Mouse (Mus musculus) limb, embryonic 13.5 days (tissue): ENCODE data around the gene Fndc3b. TPM values are rescaled to one million over a fixed set of nuclear protein-coding genes. Genes with fewer than 3 reads are reported as not detected.

Experiments
- ATAC-seq: fragments of 200-750 bp; cut with Nextera tagmentation; 2 replicates; pipeline ENCODE4 v1.8.0; 2017; ENCODE audit warnings: low read depth, moderate number of reproducible peaks, moderate TSS enrichment; ENCODE audit not compliant: low FRiP score
- H3K27ac ChIP-seq: fragments of 300-500 bp; sonication (generic); 2 replicates; pipeline ENCODE4 v1.5.1; 2015; ENCODE audit warnings: inconsistent platforms, mild to moderate bottlenecking, moderate library complexity
- H3K27me3 ChIP-seq: fragments of 300-500 bp; sonication (generic); 2 replicates; pipeline ENCODE4 v1.6.1; 2015; ENCODE audit warnings: mild to moderate bottlenecking, inconsistent platforms
- H3K36me3 ChIP-seq: fragments of 300-500 bp; sonication (generic); 2 replicates; pipeline ENCODE4 v1.6.1; 2015; ENCODE audit warnings: inconsistent platforms, mild to moderate bottlenecking, moderate library complexity
- H3K4me1 ChIP-seq: fragments of 300-500 bp; sonication (generic); 2 replicates; pipeline ENCODE4 v1.6.1; 2015; ENCODE audit warnings: inconsistent platforms
- H3K4me2 ChIP-seq: fragments of 300-500 bp; sonication (generic); replicated peaks from 2 replicates; pipeline ENCODE4 v1.6.1; 2015; ENCODE audit warnings: inconsistent platforms, mild to moderate bottlenecking, moderate library complexity
- H3K4me3 ChIP-seq: fragments of 300-500 bp; sonication (generic); 2 replicates; pipeline ENCODE4 v1.5.1; 2015; ENCODE audit warnings: moderate library complexity, mild to moderate bottlenecking, inconsistent platforms
- H3K9ac ChIP-seq: fragments of 300-500 bp; sonication (generic); 2 replicates; pipeline ENCODE4 v1.6.1; 2015; ENCODE audit warnings: mild to moderate bottlenecking, inconsistent platforms
- H3K9me3 ChIP-seq: fragments of 300-500 bp; sonication (generic); 2 replicates; pipeline ENCODE4 v1.6.1; 2016; ENCODE audit warnings: inconsistent platforms
- WGBS: fragments of 180-500 bp; shearing (Covaris S2); methylation state at CpG from one replicate; pipeline ENCODE4 v1.1.7; 2015; 5-methylcytosine and 5-hydroxymethylcytosine counted together
- polyA plus RNA-seq: library from polyadenylated mRNA; unstranded; fragments of >200 nt; fragmentation: Nextera tagmentation; extraction: Ambion mirVana; gene quantifications from 2 replicates; pipeline ENCODE4 v1.2.1, GENCODE M21; 2015

Gene Fndc3b
- polyA plus RNA-seq, 1 experiment from 2014 or later, result 31.4 TPM

DNA sequence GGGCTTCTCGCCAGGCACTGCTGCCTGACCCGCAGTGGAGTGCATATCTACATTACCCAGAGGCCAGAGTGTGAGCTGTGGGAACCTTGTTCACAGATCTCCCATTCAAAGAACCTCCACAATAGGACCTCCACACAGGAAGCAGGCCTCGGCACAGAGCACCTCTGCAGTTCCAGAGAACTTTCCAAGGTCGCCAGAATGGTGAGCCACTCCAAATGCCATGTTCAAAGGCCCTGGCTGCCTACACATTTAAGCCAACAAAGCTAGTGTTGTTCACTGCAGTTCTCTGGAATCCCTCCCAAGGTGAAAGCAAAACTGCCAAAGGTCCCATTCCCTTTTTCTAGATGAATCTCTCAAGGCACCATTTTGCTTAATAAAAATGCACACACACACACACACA, 55.4 kb downstream of the Fndc3b start:
- H3K4me2 ChIP-seq, result no peak overlapping the region; the same call in 1 of the 2 replicates
- ATAC-seq, result no peak
- no peaks in the 10 kb centered on the region for H3K27me3 ChIP-seq
- H3K27ac ChIP-seq, result peak overlapping the region; percentile 55; the same call in 1 of the 2 replicates
- H3K4me1 ChIP-seq, result peaks cover 78% of the 10 kb centered on the region
- WGBS, result 61% methylated on average over 4 of the region's 4 CpGs
- H3K9me3 ChIP-seq, result no peaks in the 10 kb centered on the region
- H3K4me3 ChIP-seq, result no peak overlapping the region
- no peak overlapping the region for H3K9ac ChIP-seq
- H3K36me3 ChIP-seq, result no peaks in the 10 kb centered on the region

DNA sequence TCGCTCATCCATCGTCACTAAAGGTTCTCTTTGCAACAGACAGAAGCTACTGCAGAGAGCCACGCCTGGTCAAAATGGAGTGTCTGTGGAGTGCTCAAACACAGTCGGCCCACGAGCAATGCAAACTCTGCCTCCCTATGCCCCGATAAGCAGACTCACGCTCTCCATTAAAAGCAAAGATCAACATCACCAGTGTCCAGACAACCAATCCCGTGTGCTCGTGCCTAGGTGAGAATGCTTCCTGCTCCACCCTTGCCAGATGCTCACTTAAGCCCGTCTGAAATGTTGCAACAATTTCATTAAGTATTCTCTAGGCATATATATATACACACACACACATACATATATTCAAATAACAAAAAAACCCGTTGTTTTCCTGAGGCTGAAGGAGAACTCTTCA, 56.1 kb downstream of the Fndc3b start:
- H3K4me2 ChIP-seq, result no peak overlapping the region; the same call in 1 of the 2 replicates
- H3K9me3 ChIP-seq, result no peaks in the 10 kb centered on the region
- no peak for ATAC-seq
- H3K9ac ChIP-seq, result no peak overlapping the region
- peak overlapping the region; percentile 55; the same call in 1 of the 2 replicates for H3K27ac ChIP-seq
- H3K4me1 ChIP-seq, result peaks cover 84% of the 10 kb centered on the region
- H3K27me3 ChIP-seq, result no peaks in the 10 kb centered on the region
- 75% methylated on average over 11 of the region's 11 CpGs for WGBS
- H3K4me3 ChIP-seq, result no peak overlapping the region
- no peaks in the 10 kb centered on the region for H3K36me3 ChIP-seq

DNA sequence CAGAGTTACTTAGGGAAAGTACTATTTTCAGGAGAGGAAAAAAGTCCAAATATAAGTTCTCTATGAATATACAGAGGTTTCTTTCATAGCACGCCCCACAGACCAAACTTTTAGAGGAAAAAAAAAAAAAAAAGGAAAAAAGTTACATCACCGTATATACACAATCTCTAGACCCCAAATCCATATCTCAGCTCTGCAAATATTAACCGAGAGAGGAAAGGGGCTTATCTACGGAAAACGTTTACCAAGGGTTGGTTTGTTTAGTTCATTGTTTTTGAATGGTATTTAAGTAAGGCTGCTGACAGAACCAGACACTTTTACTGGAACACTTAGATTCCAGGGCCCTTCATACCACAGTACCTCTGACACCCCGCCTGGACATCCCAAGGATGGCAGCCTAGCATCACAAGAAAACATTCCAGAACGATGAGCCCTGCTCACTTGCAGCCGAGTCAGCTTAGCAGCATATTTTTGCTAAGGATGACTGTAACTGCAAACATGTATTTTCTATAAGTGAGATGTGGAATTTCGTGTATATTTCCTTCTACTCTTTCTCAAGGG, 58.6 kb downstream of the Fndc3b start:
- no peaks in the 10 kb centered on the region for H3K36me3 ChIP-seq
- H3K27ac ChIP-seq, result peak overlapping the region; percentile 58; the same call in 1 of the 2 replicates
- H3K4me3 ChIP-seq, result no peak overlapping the region
- 71% methylated on average over 9 of the region's 9 CpGs for WGBS
- H3K4me2 ChIP-seq, result no peak overlapping the region
- H3K4me1 ChIP-seq, result peaks cover 92% of the 10 kb centered on the region
- H3K9me3 ChIP-seq, result no peaks in the 10 kb centered on the region
- H3K9ac ChIP-seq, result no peak overlapping the region
- ATAC-seq, result no peak
- no peaks in the 10 kb centered on the region for H3K27me3 ChIP-seq

DNA sequence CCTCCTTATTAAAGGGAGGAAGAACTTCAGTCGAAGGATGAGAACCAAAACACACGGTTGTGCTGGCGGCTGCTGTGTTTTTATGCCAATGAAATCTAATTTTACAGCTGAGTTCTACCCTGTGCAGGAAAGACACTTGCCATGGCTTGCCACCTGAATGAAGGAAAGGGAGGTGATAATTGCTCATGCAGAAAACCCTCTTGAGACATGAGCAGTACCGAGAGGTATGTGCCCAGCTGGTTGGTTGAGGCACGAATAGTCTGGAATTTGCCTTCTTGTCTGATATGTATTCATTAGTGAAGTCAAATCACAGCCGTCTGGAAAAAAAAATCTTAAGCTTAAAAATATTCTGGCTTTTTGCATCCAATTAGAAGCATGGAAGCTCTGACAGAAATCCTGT, 59.4 kb downstream of the Fndc3b start:
- Histone ChIP-seq H3K27ac (peak overlapping the region; percentile 70; the same call in 1 of the 2 replicates), H3K4me3 (no peak overlapping the region), H3K27me3 (no peaks in the 10 kb centered on the region), H3K4me2 (0 out of 2 replicates have a peak overlapping the region, but pooled peaks have one; percentile 7), H3K9ac (no peak overlapping the region), H3K4me1 (peaks cover 85% of the 10 kb centered on the region), H3K9me3 (no peaks in the 10 kb centered on the region), H3K36me3 (no peaks in the 10 kb centered on the region)
- no peak for ATAC-seq
- 32% methylated on average over 6 of the region's 6 CpGs for WGBS

DNA sequence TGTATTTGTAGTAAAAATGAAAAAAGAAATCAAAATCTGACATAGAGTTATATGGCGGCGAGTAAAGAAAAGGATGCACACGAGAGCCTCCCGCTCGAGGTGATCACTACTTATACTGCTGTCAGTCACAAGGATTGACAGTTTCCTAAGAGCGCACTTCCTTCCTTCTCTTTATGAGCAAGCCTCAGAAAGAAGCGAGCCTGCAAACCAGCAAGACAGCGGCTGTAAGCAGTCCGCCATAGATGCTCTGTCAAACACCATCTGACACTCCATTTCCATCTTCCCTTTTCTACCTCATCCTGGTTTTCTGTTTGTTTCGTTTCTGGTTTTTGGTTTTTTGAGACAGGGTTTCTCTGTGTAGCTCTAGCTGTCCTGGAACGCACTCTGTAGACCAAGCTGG, 61.0 kb downstream of the Fndc3b start:
- Histone ChIP-seq H3K4me1 (peaks cover 78% of the 10 kb centered on the region), H3K27ac (no peak overlapping the region), H3K9me3 (no peaks in the 10 kb centered on the region), H3K27me3 (no peaks in the 10 kb centered on the region), H3K36me3 (no peaks in the 10 kb centered on the region), H3K9ac (no peak overlapping the region), H3K4me3 (no peak overlapping the region), H3K4me2 (no peak overlapping the region)
- no peak for ATAC-seq
- WGBS, result 91% methylated on average over 11 of the region's 11 CpGs

DNA sequence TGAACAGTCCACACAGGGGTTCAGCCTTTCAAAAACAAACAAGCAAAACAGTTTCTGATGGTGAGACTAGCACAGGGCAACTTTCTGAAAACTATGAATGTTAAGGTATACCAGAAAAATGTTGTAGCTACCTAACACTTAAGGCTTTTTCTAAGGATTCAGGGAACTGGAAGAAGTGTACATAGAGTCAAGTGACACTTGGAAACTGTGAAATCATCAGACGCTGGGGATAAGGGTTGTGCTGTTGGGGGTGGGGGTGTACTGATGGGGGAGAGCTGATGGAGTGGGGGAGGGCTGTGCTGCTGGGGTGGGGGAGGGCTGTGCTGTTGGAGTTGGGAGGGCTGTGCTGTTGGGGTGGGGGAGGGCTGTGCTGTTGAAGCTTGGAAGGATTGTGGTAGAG, 61.8 kb downstream of the Fndc3b start:
- no peaks in the 10 kb centered on the region for H3K27me3 ChIP-seq
- no peaks in the 10 kb centered on the region for H3K9me3 ChIP-seq
- 0 out of 2 replicates have a peak, but pooled peaks have one; percentile 34 for ATAC-seq
- no peak overlapping the region for H3K4me2 ChIP-seq
- no peak overlapping the region for H3K9ac ChIP-seq
- peaks cover 70% of the 10 kb centered on the region for H3K4me1 ChIP-seq
- H3K27ac ChIP-seq, result peak overlapping the region; percentile 58; the same call in 1 of the 2 replicates
- H3K36me3 ChIP-seq, result no peaks in the 10 kb centered on the region
- 58% methylated on average over 1 of the region's 1 CpGs for WGBS
- no peak overlapping the region for H3K4me3 ChIP-seq

DNA sequence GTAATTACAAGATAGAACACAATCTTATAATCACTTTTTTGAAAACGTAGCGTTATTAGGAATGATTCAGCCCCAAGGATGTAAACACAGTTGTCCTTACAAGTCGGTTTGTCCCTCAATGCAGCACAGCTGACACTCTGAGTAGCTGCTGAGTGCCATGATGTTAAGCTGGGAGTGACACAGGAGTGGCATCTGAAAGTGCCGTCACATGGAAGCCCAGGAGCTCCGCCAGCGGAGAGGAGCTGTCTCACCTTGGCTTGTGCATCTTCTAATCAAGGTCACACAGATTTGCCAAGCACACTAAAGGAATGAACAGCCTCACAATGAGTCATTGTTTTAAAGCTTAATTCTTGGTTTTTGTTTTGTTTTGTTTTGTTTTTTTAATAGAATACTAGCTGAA, 68.7 kb downstream of the Fndc3b start:
- Histone ChIP-seq H3K4me3 (no peak overlapping the region), H3K27me3 (no peaks in the 10 kb centered on the region), H3K9ac (no peak overlapping the region), H3K4me1 (peaks cover 16% of the 10 kb centered on the region; the same call in 1 of the 2 replicates), H3K4me2 (no peak overlapping the region), H3K9me3 (no peaks in the 10 kb centered on the region), H3K27ac (no peak overlapping the region), H3K36me3 (peaks cover 28% of the 10 kb centered on the region)
- ATAC-seq, result no peak
- WGBS, result 88% methylated on average over 6 of the region's 6 CpGs

DNA sequence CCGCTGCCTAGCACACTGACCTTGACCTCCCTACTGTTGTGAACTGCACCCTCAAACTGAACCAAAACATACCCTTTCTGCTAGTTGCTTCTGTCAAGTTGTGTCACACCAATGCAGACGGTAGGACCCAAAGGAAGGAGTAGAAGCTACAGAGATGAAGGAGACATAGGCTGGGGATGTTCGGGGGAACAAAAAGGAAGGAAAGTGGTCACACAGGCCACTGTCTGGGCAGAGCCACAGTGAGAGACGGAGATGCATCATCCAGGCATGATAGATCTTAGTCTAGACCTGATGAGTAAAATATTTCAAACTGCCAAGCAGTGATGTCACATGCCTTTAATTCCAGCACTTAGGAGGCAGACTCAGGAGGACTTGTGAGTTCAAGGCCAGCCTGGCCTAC, 71.4 kb downstream of the Fndc3b start:
- 87% methylated on average over 4 of the region's 4 CpGs for WGBS

DNA sequence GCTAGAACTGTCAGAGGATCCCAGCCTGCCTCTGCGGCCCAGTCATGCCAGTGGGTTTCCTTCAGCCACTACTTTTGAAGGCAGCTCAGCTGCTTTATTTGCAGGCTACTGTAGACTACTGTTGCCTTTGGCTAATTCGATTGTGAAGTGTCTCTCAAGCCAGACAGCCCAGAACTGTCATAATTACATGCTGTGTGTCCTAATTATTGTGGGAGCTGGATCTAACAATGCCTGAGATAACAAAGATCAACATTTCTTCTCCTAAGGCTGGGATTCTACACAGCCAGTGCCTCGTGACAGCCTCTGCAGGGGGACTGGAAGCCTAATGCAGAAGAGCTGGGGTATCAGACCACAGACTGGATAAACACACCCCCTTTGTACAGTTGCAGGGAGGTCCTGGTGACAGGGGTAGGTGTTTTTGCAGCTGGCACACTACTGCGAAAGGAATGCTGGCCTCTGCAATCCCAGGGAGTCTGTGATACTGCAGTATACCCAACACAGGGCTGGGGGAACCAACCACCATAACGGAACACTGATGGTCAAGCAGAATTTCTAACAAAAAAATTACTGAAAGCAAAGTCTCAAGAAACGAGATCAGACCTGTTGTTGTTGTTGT, 74.0 kb downstream of the Fndc3b start:
- Histone ChIP-seq H3K27ac (no peak overlapping the region), H3K27me3 (no peaks in the 10 kb centered on the region), H3K36me3 (peaks cover 30% of the 10 kb centered on the region), H3K9ac (no peak overlapping the region), H3K9me3 (no peaks in the 10 kb centered on the region), H3K4me1 (no peaks in the 10 kb centered on the region), H3K4me2 (no peak overlapping the region), H3K4me3 (no peak overlapping the region)
- WGBS, result 72% methylated on average over 6 of the region's 6 CpGs
- ATAC-seq, result peak; percentile 40

More for the DNA sequence above, 71.4 kb downstream of the Fndc3b start:
- Histone ChIP-seq H3K9me3 (no peaks in the 10 kb centered on the region), H3K4me3 (no peak overlapping the region), H3K4me2 (no peak overlapping the region), H3K27me3 (no peaks in the 10 kb centered on the region), H3K9ac (no peak overlapping the region), H3K4me1 (peaks cover 8% of the 10 kb centered on the region; the same call in 1 of the 2 replicates), H3K36me3 (peaks cover 34% of the 10 kb centered on the region), H3K27ac (no peak overlapping the region)
- no peak for ATAC-seq

DNA sequence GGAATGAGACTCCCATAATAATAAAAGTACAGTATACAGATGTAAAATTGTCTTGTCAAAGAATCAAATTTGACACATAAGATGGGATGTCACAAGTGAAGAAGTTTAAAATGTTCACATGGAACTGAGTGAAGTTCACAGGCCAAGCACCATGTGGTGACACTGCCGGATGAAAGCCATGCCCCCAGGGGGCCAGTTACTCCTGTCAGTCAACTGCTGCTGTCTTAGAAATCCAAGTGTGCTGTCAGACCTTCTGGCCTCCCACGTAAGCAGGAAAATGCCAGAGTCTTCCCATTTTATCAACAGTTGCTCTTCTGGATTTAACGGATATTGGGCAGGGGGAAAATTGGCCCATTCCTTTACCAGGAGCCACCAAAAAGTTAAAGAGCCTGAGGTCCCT, 75.3 kb downstream of the Fndc3b start:
- no peak overlapping the region for H3K27ac ChIP-seq
- H3K4me3 ChIP-seq, result no peak overlapping the region
- peaks cover 17% of the 10 kb centered on the region for H3K36me3 ChIP-seq
- no peaks in the 10 kb centered on the region for H3K9me3 ChIP-seq
- no peaks in the 10 kb centered on the region for H3K27me3 ChIP-seq
- H3K9ac ChIP-seq, result no peak overlapping the region
- no peak overlapping the region for H3K4me2 ChIP-seq
- peaks cover 8% of the 10 kb centered on the region for H3K4me1 ChIP-seq
- no peak for ATAC-seq
- 41% methylated on average over 3 of the region's 3 CpGs for WGBS

DNA sequence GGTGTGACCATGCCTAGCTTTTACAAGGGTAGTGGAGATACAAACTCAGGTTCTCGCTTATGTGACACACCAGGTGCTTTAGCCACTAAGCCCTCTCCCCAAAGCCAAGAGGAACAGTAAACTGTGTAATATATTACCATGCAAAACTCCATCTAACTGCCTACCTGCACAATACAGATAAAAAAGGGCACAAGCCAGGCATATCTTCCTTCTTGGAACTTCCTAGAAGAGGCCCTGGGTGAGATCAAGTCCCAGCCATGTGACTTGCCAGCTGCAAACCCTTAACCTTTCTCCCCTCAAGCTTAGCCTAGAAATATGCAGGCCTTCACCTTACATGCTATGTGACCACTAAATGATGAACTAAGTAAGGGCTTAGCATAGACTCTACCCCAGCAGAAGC, 78.2 kb downstream of the Fndc3b start:
- H3K9me3 ChIP-seq, result no peaks in the 10 kb centered on the region
- no peaks in the 10 kb centered on the region for H3K27me3 ChIP-seq
- H3K4me1 ChIP-seq, result peaks cover 8% of the 10 kb centered on the region
- H3K4me2 ChIP-seq, result no peak overlapping the region
- no peak for ATAC-seq
- WGBS, result 82% methylated on average over 1 of the region's 1 CpGs
- no peak overlapping the region for H3K27ac ChIP-seq
- H3K36me3 ChIP-seq, result peaks cover 18% of the 10 kb centered on the region
- H3K4me3 ChIP-seq, result no peak overlapping the region
- no peak overlapping the region for H3K9ac ChIP-seq

DNA sequence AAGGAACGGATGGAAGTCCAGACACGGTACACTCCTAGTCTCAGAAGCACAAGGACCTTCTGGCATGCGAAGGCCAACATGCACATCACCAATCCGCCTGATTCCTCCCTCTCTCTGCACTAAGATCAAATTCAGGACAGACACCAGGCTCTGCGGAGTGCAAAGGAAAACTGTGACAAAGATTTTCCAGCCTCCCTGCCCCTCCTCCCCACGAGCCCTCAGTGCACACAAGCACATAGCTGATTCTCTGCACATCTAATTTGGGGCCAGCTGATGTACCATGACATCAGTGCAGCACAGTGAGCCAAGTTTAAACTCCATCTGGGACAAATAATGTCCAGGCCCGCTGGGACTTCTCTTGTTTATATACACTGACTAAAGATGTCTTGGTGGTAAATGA, 80.0 kb downstream of the Fndc3b start:
- Histone ChIP-seq H3K27ac (peak overlapping the region; percentile 58; the same call in 1 of the 2 replicates), H3K4me3 (no peak overlapping the region)
- ATAC-seq, result peak; percentile 78

More for the DNA sequence above, 80.0 kb downstream of the Fndc3b start:
- 70% methylated on average over 7 of the region's 7 CpGs for WGBS
- Histone ChIP-seq H3K9ac (no peak overlapping the region), H3K36me3 (peaks cover 13% of the 10 kb centered on the region), H3K4me2 (no peak overlapping the region), H3K9me3 (no peaks in the 10 kb centered on the region), H3K4me1 (peaks cover 8% of the 10 kb centered on the region), H3K27me3 (no peaks in the 10 kb centered on the region)
